Mouse (Mus musculus) left cerebral cortex, postnatal 4 days (tissue): ENCODE measurements at regions not wholly inside any gene's neighbourhood (a gene's known extent, or its start where the extent isn't known, plus 50 kb on each side); places are given as distances from the start of the nearest gene placed in this dataset.

Experiments used
- DNase-seq: peaks from one replicate; pipeline ENCODE4 v3.0.0-alpha.2; 2022
- intact Hi-C: fragments of 180-260 bp; cut with DNase I; formaldehyde crosslinking; loops from one replicate; pipeline ENCODE4 v1.15.1; 2025

DNA sequence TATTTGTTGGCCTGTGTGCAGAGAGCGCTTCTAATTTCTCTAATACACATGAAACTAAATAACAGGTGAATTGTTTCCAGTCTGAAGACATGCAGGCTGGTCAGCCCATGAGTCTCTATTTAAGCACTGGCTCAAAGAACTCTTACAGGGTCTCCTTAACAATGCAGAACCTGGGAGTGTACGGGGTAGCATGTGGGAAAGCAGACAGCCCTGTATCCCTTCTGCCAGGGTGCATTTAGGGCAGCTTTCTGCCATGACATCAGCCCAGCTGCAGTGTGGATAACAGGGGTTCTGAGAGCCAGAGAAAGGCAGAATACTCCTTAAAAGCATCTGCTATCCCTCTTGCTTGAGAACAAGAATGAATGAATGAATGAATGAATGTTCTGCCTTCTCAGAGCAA lies 164.7 kb downstream of the Grb14 start:
- no peak for DNase-seq
- intact Hi-C loops, result no loop called here

DNA sequence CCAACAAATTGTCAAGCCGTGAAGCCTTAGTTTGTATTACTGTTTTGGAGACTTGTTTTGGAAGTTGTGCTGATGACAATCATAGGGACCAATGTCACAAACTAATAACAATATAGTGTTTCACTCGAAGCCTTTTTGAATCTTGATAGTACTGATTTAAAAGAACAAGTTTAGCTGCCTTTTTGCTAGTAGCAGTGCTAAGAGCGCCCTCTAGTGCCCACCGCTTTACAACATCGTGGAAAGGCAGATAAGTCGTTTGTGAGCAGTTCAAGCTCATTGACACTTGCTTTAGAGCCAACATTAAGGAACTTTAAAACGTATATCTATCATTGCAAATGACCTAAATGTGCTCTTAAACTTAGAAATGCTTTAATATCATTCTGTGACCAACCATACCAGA lies 170.9 kb downstream of the Grb14 start:
- peak; percentile 86 for DNase-seq

GRCm38 (mm10) chr2:64852913-64853312 lies 171.9 kb downstream of the Grb14 start:
- intact Hi-C loops, result loop anchor here (5.0 to 10.0 kb wide), 3 partner anchors 768 to 1341 kb away; no protein-coding TSS in a partner anchor
- DNase-seq, result no peak

More for the DNA sequence above, 170.9 kb downstream of the Grb14 start:
- intact Hi-C loops, result loop anchor here (5.0 to 10.0 kb wide), 3 partner anchors 769 to 1342 kb away; no protein-coding TSS in a partner anchor

DNA sequence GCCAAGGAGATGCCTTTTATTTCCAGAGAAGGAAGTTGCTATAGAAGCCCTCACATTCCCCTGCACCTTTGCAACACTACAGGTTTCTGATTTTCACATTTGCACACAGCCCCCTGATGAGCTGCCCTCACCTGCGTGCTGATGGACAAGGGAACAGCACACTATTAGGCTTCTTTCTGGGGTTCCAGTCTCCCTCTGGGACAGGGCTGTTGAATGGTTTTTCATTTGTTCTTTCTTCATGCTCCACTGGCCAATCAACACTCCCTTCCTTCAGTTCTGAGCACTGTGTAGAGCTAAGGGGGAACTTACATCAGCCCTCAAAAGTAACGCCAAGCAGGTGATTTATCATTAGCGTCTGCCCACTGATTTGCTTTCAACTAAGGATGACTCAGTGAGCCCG lies 173.7 kb downstream of the Grb14 start:
- DNase-seq, result no peak
- intact Hi-C loops, result loop anchor here (5.0 to 10.0 kb wide), 3 partner anchors 766 to 1339 kb away; no protein-coding TSS in a partner anchor

DNA sequence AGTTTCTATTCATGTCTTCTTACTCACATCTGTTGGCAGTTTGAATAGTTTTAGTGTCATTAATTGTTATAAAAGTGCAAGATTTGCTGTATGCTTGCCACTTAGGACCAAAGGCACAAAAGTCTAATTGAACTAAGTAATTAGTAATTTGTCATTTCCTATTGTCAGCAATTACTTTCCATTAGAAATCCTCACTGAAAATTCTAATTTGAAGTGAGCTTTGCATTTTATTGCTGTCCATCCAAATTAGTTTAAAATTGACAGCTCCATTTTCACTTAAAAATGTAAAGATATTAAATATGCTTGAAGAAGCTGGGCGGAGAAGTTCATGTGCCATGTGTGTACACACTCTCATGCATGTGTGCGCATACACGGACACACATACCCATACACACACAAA lies 174.1 kb downstream of the Grb14 start:
- intact Hi-C loops, result loop anchor here (5.0 to 10.0 kb wide), 3 partner anchors 766 to 1338 kb away; no protein-coding TSS in a partner anchor
- DNase-seq, result no peak

DNA sequence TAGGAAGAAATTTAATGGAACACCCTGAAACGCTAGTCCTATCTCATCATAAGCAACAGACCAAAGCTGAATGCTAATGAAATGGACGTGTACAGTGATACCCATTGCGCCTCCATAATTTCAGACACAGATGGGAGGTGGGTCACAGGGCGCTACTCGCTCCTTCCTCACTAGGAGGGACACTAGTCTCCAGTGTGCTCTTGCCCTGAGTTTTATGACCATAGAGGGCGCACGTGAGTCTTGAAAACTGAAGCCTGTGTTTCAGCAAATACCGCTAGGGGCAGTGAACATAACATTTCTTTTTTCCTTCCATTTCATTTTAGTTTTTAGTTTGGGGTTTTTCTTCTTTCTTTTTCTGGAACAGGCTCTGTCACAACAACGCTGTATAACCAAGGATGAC lies 200.3 kb downstream of the Grb14 start:
- intact Hi-C loops, result no loop called here

GRCm38 (mm10) chr2:64823905-64824304 lies 200.9 kb downstream of the Grb14 start:
- intact Hi-C loops, result no loop called here
- no peak for DNase-seq

More for the DNA sequence above, 200.3 kb downstream of the Grb14 start:
- peak; percentile 16 for DNase-seq

DNA sequence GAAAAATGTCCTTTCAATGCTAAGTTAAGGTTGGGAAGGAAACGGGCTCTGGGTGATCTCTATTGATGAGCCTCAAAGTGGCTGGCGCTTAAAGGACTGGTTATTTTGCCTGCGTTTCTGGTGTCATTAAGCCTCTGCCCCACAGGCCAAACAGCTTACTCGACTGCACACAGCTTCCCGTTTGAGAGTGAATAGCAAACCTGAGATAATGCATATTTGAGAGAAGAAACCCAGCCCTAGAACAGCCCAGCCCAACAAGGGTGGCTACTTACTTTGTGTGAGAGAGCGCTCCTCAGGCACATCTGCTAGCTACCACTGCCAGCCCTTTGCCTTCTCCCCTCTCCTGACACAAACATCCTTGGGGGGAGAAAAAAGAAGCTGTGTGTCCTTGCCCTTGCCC lies 201.7 kb downstream of the Grb14 start:
- intact Hi-C loops, result no loop called here
- DNase-seq, result no peak

DNA sequence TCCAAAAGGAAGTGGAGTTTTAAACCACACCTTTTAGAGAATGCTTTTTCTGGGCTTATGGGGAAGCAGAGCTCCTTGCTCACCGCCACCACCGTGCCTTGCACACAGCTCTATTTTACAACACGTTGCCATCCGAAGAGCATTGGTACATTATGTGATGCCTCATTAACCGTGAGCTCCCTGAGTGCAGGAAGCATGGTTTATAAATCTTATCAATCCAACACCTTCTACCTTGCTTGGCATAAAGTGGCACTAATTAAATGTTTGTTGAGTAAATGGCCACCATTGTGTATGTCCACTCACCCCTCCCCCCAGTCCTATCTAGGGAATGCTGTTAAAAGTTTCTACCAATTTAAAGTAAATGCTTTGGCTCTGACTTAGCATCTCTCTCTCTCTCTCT lies 206.6 kb downstream of the Grb14 start:
- intact Hi-C loops, result no loop called here
- DNase-seq, result no peak
